Mouse (Mus musculus) neural tube, embryonic 15.5 days (tissue): Measurements from ENCODE around the gene Wdr92. TPM values are rescaled to one million over a fixed set of nuclear protein-coding genes. Genes with fewer than 3 reads are reported as not detected.

Experiments
- ATAC-seq: fragments of 200-750 bp; cut with Nextera tagmentation; 2 replicates; pipeline ENCODE4 v1.8.0; 2017; ENCODE audit warnings: mild to moderate bottlenecking, moderate TSS enrichment, moderate library complexity; ENCODE audit not compliant: low FRiP score
- H3K27ac ChIP-seq: fragments of 300-500 bp; sonication (generic); replicated peaks from 2 replicates; pipeline ENCODE4 v1.5.1; 2015; ENCODE audit warnings: mild to moderate bottlenecking, inconsistent platforms
- H3K27me3 ChIP-seq: fragments of 300-500 bp; sonication (generic); replicated peaks from 2 replicates; pipeline ENCODE4 v1.6.1; 2015; ENCODE audit warnings: inconsistent platforms
- H3K36me3 ChIP-seq: fragments of 300-500 bp; sonication (generic); 2 replicates; pipeline ENCODE4 v1.6.1; 2015; ENCODE audit warnings: inconsistent platforms
- H3K4me1 ChIP-seq: fragments of 300-500 bp; sonication (generic); 2 replicates; pipeline ENCODE4 v1.6.1; 2015; ENCODE audit warnings: inconsistent platforms
- H3K4me2 ChIP-seq: fragments of 300-500 bp; sonication (generic); 2 replicates; pipeline ENCODE4 v1.6.1; 2015; ENCODE audit warnings: inconsistent platforms, mild to moderate bottlenecking, moderate library complexity
- H3K4me3 ChIP-seq: fragments of 300-500 bp; sonication (generic); replicated peaks from 2 replicates; pipeline ENCODE4 v1.5.1; 2015; ENCODE audit warnings: mild to moderate bottlenecking, inconsistent platforms
- H3K9ac ChIP-seq: fragments of 300-500 bp; sonication (generic); replicated peaks from 2 replicates; pipeline ENCODE4 v1.6.1; 2015; ENCODE audit warnings: mild to moderate bottlenecking, inconsistent platforms
- H3K9me3 ChIP-seq: fragments of 300-500 bp; sonication (generic); replicated peaks from 2 replicates; pipeline ENCODE4 v1.6.1; 2016; ENCODE audit warnings: inconsistent platforms
- WGBS: fragments of 180-500 bp; shearing (Covaris S2); methylation state at CpG from one replicate; pipeline ENCODE4 v1.1.7; 2015; ENCODE audit warnings: mixed read lengths; 5-methylcytosine and 5-hydroxymethylcytosine counted together
- polyA plus RNA-seq: library from polyadenylated mRNA; unstranded; fragments of >200 nt; fragmentation: Nextera tagmentation; extraction: Ambion mirVana; gene quantifications from 2 replicates; pipeline ENCODE4 v1.2.1, GENCODE M21; 2015

Gene Wdr92
- polyA plus RNA-seq: 18.0 and 20.3 TPM in 2 replicates

DNA sequence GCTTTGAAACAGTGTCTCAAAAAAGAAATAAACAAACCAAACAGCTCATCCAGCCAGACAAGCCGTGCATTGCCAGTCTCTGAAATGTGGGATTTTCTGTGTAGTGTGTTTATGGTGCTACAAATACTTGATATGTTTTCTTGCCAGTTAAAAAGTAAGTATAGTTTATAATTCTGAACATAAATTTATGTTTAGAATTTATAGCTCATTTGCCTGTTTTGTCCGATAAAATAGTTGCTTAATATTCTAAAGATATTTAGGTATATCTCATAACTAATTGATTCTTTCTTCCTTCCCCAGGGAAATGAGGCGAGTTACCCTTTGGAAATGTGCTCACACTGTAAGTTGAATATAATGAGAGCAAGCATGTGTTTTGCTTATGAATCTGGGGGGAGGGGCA is at the start of gene Wdr92:
Gene Wdr92 (plus strand): TSS at position 301 of the 400 bp plus-strand sequence.
- no peak within 1 kb of the TSS for H3K9ac ChIP-seq

DNA sequence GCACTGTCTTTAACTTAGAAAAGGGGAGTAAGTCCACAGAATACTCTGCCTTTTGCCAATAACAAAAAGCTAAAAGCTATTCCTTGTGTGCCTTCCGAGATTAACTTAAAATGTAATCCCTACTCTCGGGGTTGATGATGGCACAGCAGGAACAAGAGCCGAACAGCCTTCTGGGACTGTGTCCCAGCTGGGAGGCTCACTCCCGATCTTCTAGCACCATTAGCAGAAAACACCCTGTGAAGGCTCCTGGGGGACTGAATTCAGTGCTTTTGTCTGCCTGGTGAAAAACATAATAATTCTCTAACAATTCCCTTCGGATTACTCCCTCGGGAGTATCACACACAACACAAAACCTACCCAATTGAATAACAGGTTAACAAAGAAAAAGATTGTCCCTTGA is 46.3 kb upstream of the Wdr92 start:
- no peak overlapping the region for H3K4me2 ChIP-seq
- 31% methylated on average over 6 of the region's 6 CpGs for WGBS
- no peaks in the 10 kb centered on the region for H3K36me3 ChIP-seq

More for the DNA sequence above, at the start of gene Wdr92:
- Histone ChIP-seq H3K27me3 (no peaks in the 10 kb centered on the region), H3K9me3 (no peaks in the 10 kb centered on the region), H3K4me2 (no peak within 1 kb of the TSS), H3K27ac (no peak within 1 kb of the TSS), H3K4me1 (peaks cover 2% of the 10 kb centered on the region; the same call in 1 of the 2 replicates), H3K36me3 (no peaks in the 10 kb centered on the region; the same call in 1 of the 2 replicates), H3K4me3 (no peak within 1 kb of the TSS)
- 68% methylated on average over 3 of the region's 3 CpGs for WGBS
- no peak for ATAC-seq

GRCm38 (mm10) chr11:17138306-17139033 is 43.4 kb upstream of the Wdr92 start:
- Histone ChIP-seq H3K9ac (no peak overlapping the region), H3K4me3 (no peak overlapping the region), H3K9me3 (no peaks in the 10 kb centered on the region), H3K4me1 (no peaks in the 10 kb centered on the region), H3K27ac (no peak overlapping the region), H3K27me3 (no peaks in the 10 kb centered on the region), H3K4me2 (no peak overlapping the region), H3K36me3 (no peaks in the 10 kb centered on the region)
- no peak for ATAC-seq
- WGBS: 54% methylated on average over 6 of the region's 6 CpGs

More for the DNA sequence above, 46.3 kb upstream of the Wdr92 start:
- Histone ChIP-seq H3K4me3 (no peak overlapping the region), H3K27ac (no peak overlapping the region), H3K4me1 (no peaks in the 10 kb centered on the region), H3K27me3 (no peaks in the 10 kb centered on the region), H3K9me3 (no peaks in the 10 kb centered on the region), H3K9ac (no peak overlapping the region)
- no peak for ATAC-seq

GRCm38 (mm10) chr11:17158858-17159737 is 22.8 kb upstream of the Wdr92 start, which contains the start of gene Ppp3r1:
TSS of gene Ppp3r1 (plus strand) at chr11:17159263.
- peak within 1 kb of the TSS; percentile 95 for H3K9ac ChIP-seq
- H3K27ac ChIP-seq: peak within 1 kb of the TSS; percentile 97
- H3K4me2 ChIP-seq: peak within 1 kb of the TSS; percentile 80
- H3K4me3 ChIP-seq: peak within 1 kb of the TSS; percentile 94
- WGBS: 1% methylated on average over 87 of the region's 89 CpGs
- H3K4me1 ChIP-seq: peaks cover 32% of the 10 kb centered on the region
- H3K9me3 ChIP-seq: no peaks in the 10 kb centered on the region
- no peaks in the 10 kb centered on the region for H3K36me3 ChIP-seq
- H3K27me3 ChIP-seq: no peaks in the 10 kb centered on the region
- ATAC-seq: peak; percentile 98

DNA sequence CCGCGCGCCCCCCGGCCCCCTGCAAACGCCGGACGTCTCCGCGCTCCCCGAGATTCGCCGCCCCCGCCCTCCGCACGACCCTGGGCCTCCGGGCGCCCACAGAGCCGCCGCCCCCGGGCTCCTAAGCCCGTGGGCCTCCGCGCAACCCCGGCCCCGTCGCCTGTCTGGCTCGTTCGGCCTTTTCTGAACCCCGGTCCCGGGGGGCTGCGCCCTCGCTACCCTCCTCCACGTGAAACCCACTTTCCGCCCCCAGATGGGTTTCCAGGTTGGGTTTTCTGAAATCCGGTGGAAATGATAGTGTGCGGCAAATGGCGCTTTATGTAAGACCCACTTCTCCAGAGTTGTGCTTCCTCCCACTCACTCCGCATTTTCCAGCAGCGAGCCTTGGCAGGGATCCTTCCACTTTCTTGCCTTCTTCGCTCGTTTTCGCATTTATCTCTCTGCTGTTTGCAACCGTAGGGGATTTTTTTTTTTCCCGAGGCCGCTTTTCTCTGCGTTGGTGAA is 22.1 kb upstream of the Wdr92 start:
- peak overlapping the region; percentile 95 for H3K9ac ChIP-seq
- peak overlapping the region; percentile 80 for H3K4me2 ChIP-seq
- ATAC-seq: peak; percentile 53; the same call in 1 of the 2 replicates
- no peaks in the 10 kb centered on the region for H3K36me3 ChIP-seq
- no peaks in the 10 kb centered on the region for H3K9me3 ChIP-seq
- under 1% methylated on average over 38 of the region's 46 CpGs for WGBS
- no peaks in the 10 kb centered on the region for H3K27me3 ChIP-seq
- peak overlapping the region; percentile 97 for H3K27ac ChIP-seq
- H3K4me3 ChIP-seq: peak overlapping the region; percentile 94
- H3K4me1 ChIP-seq: peaks cover 35% of the 10 kb centered on the region

DNA sequence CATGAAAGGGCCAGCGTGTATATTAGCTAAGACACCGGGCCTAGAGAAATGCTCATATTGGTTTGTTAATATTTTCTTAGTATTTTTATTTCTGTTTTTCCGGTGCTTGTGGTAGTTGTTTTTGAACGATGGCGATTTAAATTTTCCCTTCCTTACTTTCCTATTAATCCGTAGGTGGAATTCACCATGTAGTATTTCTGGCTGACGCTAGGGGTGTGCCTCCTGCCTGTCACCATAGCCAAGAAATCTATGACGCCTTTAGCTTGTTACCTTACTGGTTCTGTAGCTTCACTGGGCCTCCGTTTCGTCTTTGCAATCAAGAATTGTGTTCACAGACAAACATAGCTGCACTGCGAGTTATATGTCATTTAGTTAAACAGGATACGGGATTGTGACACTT is 21.7 kb upstream of the Wdr92 start:
- Histone ChIP-seq H3K27me3 (no peaks in the 10 kb centered on the region), H3K9ac (peak overlapping the region; percentile 95), H3K4me3 (peak overlapping the region; percentile 94), H3K4me1 (peaks cover 38% of the 10 kb centered on the region), H3K27ac (peak overlapping the region; percentile 97), H3K36me3 (no peaks in the 10 kb centered on the region), H3K9me3 (no peaks in the 10 kb centered on the region), H3K4me2 (peak overlapping the region; percentile 80)
- ATAC-seq: no peak
- 2% methylated on average over 12 of the region's 12 CpGs for WGBS

DNA sequence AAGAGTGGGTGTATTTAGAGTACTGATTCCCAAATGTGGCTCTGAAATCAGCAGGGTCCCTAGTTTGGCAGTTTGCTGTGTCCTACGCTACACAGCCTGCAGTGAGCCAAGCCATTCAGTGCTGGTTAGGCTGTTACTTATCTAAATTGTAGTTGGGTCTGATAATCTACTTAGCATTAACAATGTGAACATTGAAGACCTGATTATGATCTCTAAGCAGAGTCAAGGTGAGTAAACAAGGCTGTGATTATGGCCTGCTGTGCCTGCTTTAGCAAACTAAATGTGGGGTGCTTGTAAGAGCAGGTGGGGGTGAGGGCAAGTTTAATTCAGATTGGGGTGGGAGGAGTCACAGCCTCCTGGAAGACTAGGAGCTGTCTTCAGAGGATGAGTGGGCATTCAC is 18.0 kb upstream of the Wdr92 start:
- H3K4me3 ChIP-seq: no peak overlapping the region
- no peak overlapping the region for H3K27ac ChIP-seq
- no peaks in the 10 kb centered on the region for H3K9me3 ChIP-seq
- H3K27me3 ChIP-seq: no peaks in the 10 kb centered on the region
- WGBS: 62% methylated on average over 1 of the region's 1 CpGs
- H3K4me2 ChIP-seq: no peak overlapping the region
- H3K36me3 ChIP-seq: no peaks in the 10 kb centered on the region
- H3K9ac ChIP-seq: no peak overlapping the region
- H3K4me1 ChIP-seq: peaks cover 55% of the 10 kb centered on the region
- ATAC-seq: no peak

- Histone ChIP-seq H3K36me3 (no peaks in the 10 kb centered on the region), H3K4me2 (no peak overlapping the region), H3K27me3 (no peaks in the 10 kb centered on the region), H3K9ac (no peak overlapping the region), H3K4me1 (peaks cover 51% of the 10 kb centered on the region), H3K27ac (no peak overlapping the region), H3K4me3 (no peak overlapping the region), H3K9me3 (no peaks in the 10 kb centered on the region)
- WGBS: 87% methylated on average over 7 of the region's 7 CpGs
- ATAC-seq: no peak
Observed at GRCm38 (mm10) chr11:17166627-17167026, 15.3 kb upstream of the Wdr92 start.

DNA sequence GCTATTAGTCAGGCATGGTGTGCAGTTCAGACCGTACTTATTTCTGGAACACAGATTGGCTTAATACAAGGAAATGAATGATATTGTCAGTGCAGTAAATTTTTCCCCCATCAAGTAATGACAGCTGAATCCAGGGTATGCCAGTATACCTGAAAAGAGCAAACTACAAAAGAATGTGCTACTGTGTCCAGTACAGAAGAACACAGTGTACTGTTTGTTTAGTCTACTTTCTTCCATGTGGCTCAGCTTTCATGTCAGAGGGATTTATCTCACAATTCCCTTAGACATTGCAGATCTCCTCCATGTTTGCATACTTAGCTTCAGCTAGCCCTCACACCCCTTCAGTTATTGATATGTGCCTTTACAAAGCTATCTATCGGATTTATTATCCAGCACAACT is 12.6 kb upstream of the Wdr92 start:
- no peak for ATAC-seq
- Histone ChIP-seq H3K4me3 (no peak overlapping the region), H3K9ac (no peak overlapping the region), H3K27ac (no peak overlapping the region), H3K4me1 (peaks cover 31% of the 10 kb centered on the region), H3K36me3 (no peaks in the 10 kb centered on the region), H3K4me2 (no peak overlapping the region), H3K9me3 (no peaks in the 10 kb centered on the region), H3K27me3 (no peaks in the 10 kb centered on the region)
- 82% methylated on average over 2 of the region's 2 CpGs for WGBS

GRCm38 (mm10) chr11:17170938-17171729 is 10.8 kb upstream of the Wdr92 start:
- H3K27me3 ChIP-seq: no peaks in the 10 kb centered on the region
- WGBS: 97% methylated on average over 1 of the region's 1 CpGs
- H3K36me3 ChIP-seq: no peaks in the 10 kb centered on the region
- H3K4me1 ChIP-seq: peaks cover 19% of the 10 kb centered on the region
- no peak for ATAC-seq
- no peak overlapping the region for H3K27ac ChIP-seq
- no peak overlapping the region for H3K4me2 ChIP-seq
- H3K9ac ChIP-seq: no peak overlapping the region
- no peaks in the 10 kb centered on the region for H3K9me3 ChIP-seq
- no peak overlapping the region for H3K4me3 ChIP-seq

GRCm38 (mm10) chr11:17172300-17172699 is 9.6 kb upstream of the Wdr92 start:
- 95% methylated on average over 4 of the region's 4 CpGs for WGBS
- ATAC-seq: no peak
- Histone ChIP-seq H3K27ac (no peak overlapping the region), H3K36me3 (no peaks in the 10 kb centered on the region), H3K4me3 (no peak overlapping the region), H3K4me1 (peaks cover 10% of the 10 kb centered on the region), H3K9me3 (no peaks in the 10 kb centered on the region), H3K27me3 (no peaks in the 10 kb centered on the region), H3K9ac (no peak overlapping the region), H3K4me2 (no peak overlapping the region)
